Mouse (Mus musculus): Measurements from ENCODE around the gene Mast1. TPM values are rescaled to one million over a fixed set of nuclear protein-coding genes. Genes with fewer than 3 reads are reported as not detected.

The Mast1 gene
- polyA plus RNA-seq, 1 experiment from 2014 or later = 0.19 TPM

GRCm38 (mm10) chr8:84934860-84935259, 2.3 kb downstream of the Mast1 start:
- Histone ChIP-seq H3K4me2 (no peak overlapping the region), H3K27ac (replicated peaks) (no peak overlapping the region), H3K4me1 (peaks cover 17% of the 10 kb centered on the region), H3K4me3 (no peak overlapping the region), H3K27me3 (replicated peaks) (peaks cover 96% of the 10 kb centered on the region), H3K36me3 (no peaks in the 10 kb centered on the region), H3K9ac (no peak overlapping the region), H3K9me3 (no peaks in the 10 kb centered on the region)
- whole genome bisulfite sequencing = 2% methylated on average over 15 of the region's 15 CpGs
- ATAC-seq (ENCODE audit: extremely low read depth, insufficient number of reproducible peaks, low FRiP score, low TSS enrichment) = no peak

- no peak overlapping the region for H3K9ac ChIP-seq
- no peaks in the 10 kb centered on the region for H3K9me3 ChIP-seq
- no peak overlapping the region for H3K4me2 ChIP-seq
- H3K27ac ChIP-seq (replicated peaks) = no peak overlapping the region
- ATAC-seq (ENCODE audit: extremely low read depth, insufficient number of reproducible peaks, low FRiP score, low TSS enrichment) = no peak
- no peaks in the 10 kb centered on the region for H3K36me3 ChIP-seq
- peaks cover 96% of the 10 kb centered on the region for H3K27me3 ChIP-seq (replicated peaks)
- 76% methylated on average over 16 of the region's 16 CpGs for WGBS
- no peak overlapping the region for H3K4me3 ChIP-seq
- H3K4me1 ChIP-seq = peaks cover 20% of the 10 kb centered on the region
These were observed 3.2 kb downstream of the Mast1 start for GRCm38 (mm10) chr8:84933767-84934559.

- Histone ChIP-seq H3K36me3 (no peaks in the 10 kb centered on the region), H3K9ac (no peak overlapping the region), H3K4me1 (peaks cover 19% of the 10 kb centered on the region), H3K4me3 (no peak overlapping the region), H3K4me2 (no peak overlapping the region), H3K27ac (replicated peaks) (no peak overlapping the region), H3K27me3 (replicated peaks) (peaks cover 89% of the 10 kb centered on the region), H3K9me3 (no peaks in the 10 kb centered on the region)
- 80% methylated on average over 13 of the region's 13 CpGs for WGBS
- ATAC-seq (ENCODE audit: extremely low read depth, insufficient number of reproducible peaks, low FRiP score, low TSS enrichment) = no peak
These were observed 6.6 kb downstream of the Mast1 start for GRCm38 (mm10) chr8:84930582-84930981.

GRCm38 (mm10) chr8:84928456-84929306, 8.5 kb downstream of the Mast1 start:
- Histone ChIP-seq H3K27ac (replicated peaks) (no peak overlapping the region), H3K36me3 (no peaks in the 10 kb centered on the region), H3K9me3 (no peaks in the 10 kb centered on the region), H3K4me3 (peak overlapping the region; percentile 42), H3K4me1 (peaks cover 9% of the 10 kb centered on the region; the same call in 1 of the 2 replicates), H3K9ac (peak overlapping the region; percentile 40; the same call in 1 of the 2 replicates), H3K4me2 (peak overlapping the region; percentile 70), H3K27me3 (replicated peaks) (peaks cover 89% of the 10 kb centered on the region)
- WGBS = 4% methylated on average over 51 of the region's 52 CpGs
- peak; percentile 60; the same call in 1 of the 2 replicates for ATAC-seq (ENCODE audit: extremely low read depth, insufficient number of reproducible peaks, low FRiP score, low TSS enrichment)

- Histone ChIP-seq H3K36me3 (no peaks in the 10 kb centered on the region), H3K27ac (replicated peaks) (no peak overlapping the region), H3K4me3 (no peak overlapping the region), H3K9me3 (no peaks in the 10 kb centered on the region), H3K4me1 (peaks cover 9% of the 10 kb centered on the region; the same call in 1 of the 2 replicates), H3K27me3 (replicated peaks) (peaks cover 88% of the 10 kb centered on the region), H3K4me2 (no peak overlapping the region), H3K9ac (no peak overlapping the region)
- WGBS = 59% methylated on average over 1 of the region's 1 CpGs
- ATAC-seq (ENCODE audit: extremely low read depth, insufficient number of reproducible peaks, low FRiP score, low TSS enrichment) = no peak
These were observed 9.6 kb downstream of the Mast1 start for GRCm38 (mm10) chr8:84927513-84927912.

GRCm38 (mm10) chr8:84925557-84925956, 11.6 kb downstream of the Mast1 start:
- no peaks in the 10 kb centered on the region for H3K9me3 ChIP-seq
- H3K9ac ChIP-seq = no peak overlapping the region
- H3K4me3 ChIP-seq = no peak overlapping the region
- H3K27ac ChIP-seq (replicated peaks) = no peak overlapping the region
- peaks cover 80% of the 10 kb centered on the region for H3K27me3 ChIP-seq (replicated peaks)
- ATAC-seq (ENCODE audit: extremely low read depth, insufficient number of reproducible peaks, low FRiP score, low TSS enrichment) = no peak
- H3K36me3 ChIP-seq = no peaks in the 10 kb centered on the region
- WGBS = 55% methylated on average over 7 of the region's 7 CpGs
- no peak overlapping the region for H3K4me2 ChIP-seq
- peaks cover 16% of the 10 kb centered on the region for H3K4me1 ChIP-seq

- Histone ChIP-seq H3K36me3 (no peaks in the 10 kb centered on the region), H3K4me1 (peaks cover 11% of the 10 kb centered on the region), H3K9ac (no peak overlapping the region), H3K4me3 (no peak overlapping the region), H3K9me3 (no peaks in the 10 kb centered on the region), H3K4me2 (no peak overlapping the region), H3K27me3 (replicated peaks) (peaks cover 84% of the 10 kb centered on the region), H3K27ac (replicated peaks) (no peak overlapping the region)
- 30% methylated on average over 2 of the region's 2 CpGs for WGBS
- ATAC-seq (ENCODE audit: extremely low read depth, insufficient number of reproducible peaks, low FRiP score, low TSS enrichment) = no peak
These were observed 15.6 kb downstream of the Mast1 start for GRCm38 (mm10) chr8:84921596-84921995.

- no peak for ATAC-seq (ENCODE audit: extremely low read depth, insufficient number of reproducible peaks, low FRiP score, low TSS enrichment)
- H3K27me3 ChIP-seq (replicated peaks) = peaks cover 86% of the 10 kb centered on the region
- 80% methylated on average over 15 of the region's 15 CpGs for WGBS
These were observed 18.5 kb downstream of the Mast1 start for GRCm38 (mm10) chr8:84918646-84919045.

GRCm38 (mm10) chr8:84917781-84918180, 19.4 kb downstream of the Mast1 start:
- Histone ChIP-seq H3K4me2 (no peak overlapping the region), H3K27ac (replicated peaks) (no peak overlapping the region), H3K4me3 (no peak overlapping the region), H3K9me3 (peaks cover 5% of the 10 kb centered on the region; the same call in 1 of the 2 replicates), H3K9ac (no peak overlapping the region), H3K36me3 (no peaks in the 10 kb centered on the region), H3K27me3 (replicated peaks) (peaks cover 90% of the 10 kb centered on the region), H3K4me1 (peaks cover 19% of the 10 kb centered on the region)
- ATAC-seq (ENCODE audit: extremely low read depth, insufficient number of reproducible peaks, low FRiP score, low TSS enrichment) = no peak
- 22% methylated on average over 20 of the region's 20 CpGs for WGBS

More at GRCm38 (mm10) chr8:84918646-84919045, 18.5 kb downstream of the Mast1 start:
- Histone ChIP-seq H3K4me2 (no peak overlapping the region), H3K4me1 (peaks cover 11% of the 10 kb centered on the region), H3K27ac (replicated peaks) (no peak overlapping the region), H3K36me3 (no peaks in the 10 kb centered on the region), H3K9me3 (peaks cover 5% of the 10 kb centered on the region; the same call in 1 of the 2 replicates), H3K4me3 (no peak overlapping the region), H3K9ac (no peak overlapping the region)

GRCm38 (mm10) chr8:84915269-84915668, 21.9 kb downstream of the Mast1 start:
- H3K27me3 ChIP-seq (replicated peaks) = peaks cover 98% of the 10 kb centered on the region
- H3K9me3 ChIP-seq = peaks cover 5% of the 10 kb centered on the region; the same call in 1 of the 2 replicates
- no peak overlapping the region for H3K27ac ChIP-seq (replicated peaks)
- H3K36me3 ChIP-seq = no peaks in the 10 kb centered on the region
- no peak overlapping the region for H3K4me2 ChIP-seq
- H3K4me3 ChIP-seq = no peak overlapping the region
- H3K9ac ChIP-seq = no peak overlapping the region
- 84% methylated on average over 8 of the region's 8 CpGs for WGBS
- peaks cover 17% of the 10 kb centered on the region for H3K4me1 ChIP-seq
- no peak for ATAC-seq (ENCODE audit: extremely low read depth, insufficient number of reproducible peaks, low FRiP score, low TSS enrichment)

- peak overlapping the region; percentile 94 for H3K4me2 ChIP-seq
- no peaks in the 10 kb centered on the region for H3K36me3 ChIP-seq
- no peak overlapping the region for H3K27ac ChIP-seq (replicated peaks)
- peaks cover 99% of the 10 kb centered on the region for H3K27me3 ChIP-seq (replicated peaks)
- peak; percentile 23; the same call in 1 of the 2 replicates for ATAC-seq (ENCODE audit: extremely low read depth, insufficient number of reproducible peaks, low FRiP score, low TSS enrichment)
- H3K9ac ChIP-seq = no peak overlapping the region
- peak overlapping the region; percentile 55; the same call in 1 of the 2 replicates for H3K4me3 ChIP-seq
- peaks cover 18% of the 10 kb centered on the region for H3K4me1 ChIP-seq
- peaks cover 5% of the 10 kb centered on the region; the same call in 1 of the 2 replicates for H3K9me3 ChIP-seq
- WGBS = 40% methylated on average over 4 of the region's 4 CpGs
These were observed 23.2 kb downstream of the Mast1 start for GRCm38 (mm10) chr8:84913960-84914359.
